Mouse (Mus musculus): ENCODE measurements around the gene Camk1d.

- TF ChIP-seq POLR2A (IDR thresholded peaks at IDR 0.05; ENCODE audit: control insufficient read depth, extremely low read depth, insufficient read depth, low read length, poor library complexity) (no peak), CTCF (IDR thresholded peaks at IDR 0.05; ENCODE audit: borderline replicate concordance, control insufficient read depth, extremely low read depth, insufficient read depth, low read length, poor library complexity) (no peak)
Observed at GRCm38 (mm10) chr2:5426110-5426509, 288.2 kb downstream of the Camk1d start.
